Mouse (Mus musculus): ENCODE results near the gene A3galt2.

A3galt2 gene

DNA sequence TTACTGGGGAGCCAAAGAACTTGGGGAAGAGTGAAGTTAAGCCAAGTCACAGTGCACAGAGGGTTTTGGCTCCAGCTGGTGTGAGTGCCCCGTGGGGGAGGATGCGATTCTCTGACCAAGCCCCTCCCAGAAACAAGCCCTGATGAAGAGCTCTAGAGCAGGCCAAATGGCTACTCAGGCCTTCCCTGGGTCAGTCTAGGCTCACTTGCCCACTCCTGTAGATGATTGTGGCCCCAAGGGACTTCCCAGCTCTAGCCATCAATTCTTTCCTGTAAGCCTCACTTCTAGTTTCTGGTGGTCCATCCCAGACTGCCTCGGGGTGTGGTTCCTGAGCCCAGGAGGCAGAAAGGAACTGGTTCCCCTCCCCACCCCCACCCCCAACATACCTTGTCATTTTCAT is at the start of gene A3galt2:
TSS of gene A3galt2 (plus strand) at position 301 of the 400 bp plus-strand sequence.
- no peak for DNase-seq

DNA sequence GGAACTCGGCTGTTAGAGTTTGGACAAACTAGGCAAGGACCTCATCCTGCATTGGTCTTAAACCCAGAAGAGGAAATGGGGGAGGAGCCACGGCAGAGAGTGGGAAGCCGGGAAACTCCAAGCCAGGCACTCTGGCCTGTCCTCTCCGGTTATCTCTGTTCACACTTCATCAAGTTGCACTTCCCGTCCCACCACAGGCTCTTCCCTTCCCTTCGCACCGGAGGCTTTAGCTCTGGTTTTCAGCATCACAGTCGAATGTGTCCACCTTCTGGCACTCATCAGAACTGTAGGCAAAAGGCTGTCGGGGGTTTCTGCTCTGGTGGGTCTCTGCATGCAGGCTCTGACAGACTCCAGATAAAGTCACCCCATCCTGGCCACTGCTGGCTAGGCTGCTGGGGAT is 48.5 kb upstream of the A3galt2 start:
- DNase-seq: peak; percentile 41 to 49

DNA sequence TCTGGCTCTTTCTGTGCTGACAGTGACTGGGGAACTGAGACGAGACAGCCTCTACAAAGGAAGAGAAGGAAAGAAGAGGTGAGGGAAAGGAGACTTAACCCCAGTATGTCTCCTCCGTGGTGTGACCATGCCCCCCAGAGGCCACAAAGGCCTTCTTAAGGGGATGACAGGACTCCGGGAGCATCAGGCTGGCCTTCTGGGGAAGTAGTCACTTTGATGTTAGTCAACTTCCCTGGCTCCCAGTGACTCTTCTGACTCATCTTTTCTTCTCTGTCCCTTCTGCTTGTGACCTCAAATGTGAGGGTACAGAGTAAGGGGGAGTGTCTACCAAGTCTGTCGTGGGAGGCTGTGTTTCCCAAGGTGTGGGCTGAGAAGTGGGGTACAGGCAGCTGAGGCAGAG is 47.8 kb upstream of the A3galt2 start:
- DNase-seq: no peak

DNA sequence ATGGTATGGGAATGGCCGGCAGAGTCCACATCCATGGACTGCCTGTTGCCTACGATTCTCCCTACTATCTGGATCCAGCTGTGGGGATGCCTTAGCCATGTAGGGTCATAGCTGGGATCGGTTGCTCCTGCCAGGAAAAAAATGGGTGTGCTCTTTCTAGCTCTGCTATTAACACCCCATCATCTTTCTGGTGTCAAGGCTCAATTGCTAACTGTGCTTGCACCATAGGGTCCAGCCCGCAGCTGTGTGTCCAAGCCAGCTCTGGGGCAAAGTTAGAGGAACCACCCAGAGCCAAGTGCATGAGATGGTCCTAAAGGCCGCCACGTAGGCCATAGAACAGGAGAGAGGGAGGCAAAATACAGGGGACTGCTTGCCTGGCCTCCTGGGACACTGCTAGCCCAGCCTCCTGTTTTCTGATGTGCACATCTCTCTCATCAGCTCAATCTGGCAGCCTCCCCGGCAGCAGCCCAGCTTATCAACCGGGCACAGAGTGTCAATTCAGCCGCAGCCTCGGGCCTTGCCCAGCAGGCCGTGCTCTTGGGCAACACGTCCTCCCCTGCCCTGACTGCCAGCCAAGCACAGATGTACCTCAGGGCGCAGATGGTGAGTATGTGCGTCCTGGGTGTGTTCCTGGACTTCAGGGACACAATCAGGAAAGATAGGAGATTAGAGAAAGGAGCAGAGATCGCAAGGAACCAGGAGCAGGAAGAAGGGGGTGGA is 45.9 kb upstream of the A3galt2 start:
- no peak for DNase-seq

DNA sequence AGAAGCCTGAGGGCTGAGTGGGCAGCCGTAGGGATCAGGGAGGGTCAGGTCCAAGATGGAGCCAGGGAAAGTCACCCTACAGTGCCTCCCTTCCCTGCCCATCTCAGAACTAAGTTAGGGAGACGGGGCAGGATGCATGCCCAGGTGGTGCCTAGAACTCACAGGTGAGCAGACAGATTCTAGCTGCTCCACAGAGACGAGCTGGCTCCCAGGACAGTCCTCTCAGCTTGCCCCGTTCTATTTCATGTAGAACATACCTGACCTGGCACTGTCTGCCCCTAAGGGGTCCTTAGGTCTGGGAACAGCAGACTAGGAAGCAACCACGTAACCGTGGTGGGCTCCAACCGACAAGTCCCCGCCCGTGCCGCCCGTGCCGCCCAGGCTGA is 45.4 kb upstream of the A3galt2 start:
- no peak for DNase-seq

- DNase-seq: no peak
Measured at GRCm38 (mm10) chr4:128710286-128710685, 44.9 kb upstream of the A3galt2 start.

DNA sequence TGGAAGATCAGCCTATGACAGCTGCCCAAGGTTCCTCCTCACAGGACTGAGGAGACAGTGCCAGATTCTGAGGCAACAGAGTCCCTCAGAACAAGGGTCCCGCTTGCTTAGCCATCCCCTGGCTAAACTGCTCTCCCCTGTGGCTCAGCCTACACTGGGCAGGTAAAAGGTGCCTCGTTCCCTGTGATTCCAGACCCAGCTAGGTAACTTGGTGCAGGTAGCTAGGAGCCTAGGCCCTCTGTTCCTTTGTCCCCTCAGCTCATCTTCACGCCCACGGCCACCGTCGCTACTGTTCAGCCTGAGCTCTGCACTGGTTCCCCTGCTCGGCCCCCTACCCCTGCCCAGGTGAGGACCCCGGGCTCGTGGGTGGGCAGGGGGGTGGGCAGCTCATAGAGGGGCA is 44.4 kb upstream of the A3galt2 start:
- DNase-seq: no peak

- DNase-seq: peak; percentile 94
Measured at GRCm38 (mm10) chr4:128711455-128712135, 43.6 kb upstream of the A3galt2 start.

- peak in 1 of 2 experiments; percentile 30 for DNase-seq
Measured at GRCm38 (mm10) chr4:128712136-128712655, 43.0 kb upstream of the A3galt2 start.

- no peak for DNase-seq
Measured at GRCm38 (mm10) chr4:128712941-128713340, 42.2 kb upstream of the A3galt2 start.

DNA sequence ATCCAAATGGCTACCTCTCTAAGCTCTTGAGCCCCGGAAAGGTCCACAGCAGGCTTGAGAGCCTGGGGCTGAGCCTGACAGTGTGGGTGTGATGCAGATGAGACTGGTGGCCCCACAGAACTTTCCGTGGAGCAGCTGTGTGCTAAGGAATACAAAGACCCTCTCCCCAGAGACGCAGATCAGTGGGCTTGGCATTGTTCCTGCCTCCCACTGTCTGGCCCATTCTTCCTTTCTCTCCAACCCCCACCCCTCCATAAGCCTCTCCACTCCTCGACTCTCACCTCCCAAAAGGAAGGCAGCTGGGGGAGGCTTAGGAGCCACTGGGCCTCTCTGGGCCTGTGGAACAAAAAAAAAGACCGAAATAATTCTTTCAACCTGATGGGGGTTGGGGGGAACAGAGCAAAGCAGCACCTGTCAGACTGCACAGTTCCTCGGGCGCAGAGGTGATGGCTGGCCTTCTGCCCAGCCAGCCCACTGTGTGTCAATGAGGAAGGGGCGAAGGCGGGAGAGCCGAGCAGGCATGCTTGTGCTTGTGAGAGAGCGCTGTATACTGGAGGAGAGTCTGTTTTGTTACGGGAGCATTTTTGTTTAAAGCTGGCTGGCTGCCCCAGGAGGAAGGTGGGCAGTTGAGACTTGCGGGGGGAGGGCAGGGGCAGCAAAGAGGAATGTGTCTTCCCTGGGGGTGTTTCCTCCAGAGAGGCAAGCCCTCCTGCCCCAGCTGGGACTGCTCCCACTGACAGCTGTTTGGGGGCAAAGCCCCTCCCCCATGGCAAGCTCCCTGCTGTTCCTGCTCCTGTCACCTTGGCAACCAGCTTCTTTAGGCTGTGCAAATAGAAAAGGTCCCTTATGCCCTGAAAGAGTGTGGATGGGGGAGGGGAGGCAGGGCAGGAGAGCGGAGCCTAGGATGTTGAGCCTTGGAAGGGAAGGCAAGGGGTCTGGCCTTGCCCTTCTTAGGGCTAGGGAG is 39.6 kb upstream of the A3galt2 start:
- peak in 1 of 2 experiments; percentile 25 for DNase-seq

- DNase-seq: no peak
Measured at GRCm38 (mm10) chr4:128716279-128716678, 38.9 kb upstream of the A3galt2 start.

GRCm38 (mm10) chr4:128716731-128717130 is 38.4 kb upstream of the A3galt2 start:
- DNase-seq: no peak

- peak; percentile 74 to 81 for DNase-seq
Measured at GRCm38 (mm10) chr4:128720110-128720509, 35.1 kb upstream of the A3galt2 start.

GRCm38 (mm10) chr4:128721061-128721648 is 34.0 kb upstream of the A3galt2 start:
- DNase-seq: peak in 1 of 2 experiments; percentile 38

DNA sequence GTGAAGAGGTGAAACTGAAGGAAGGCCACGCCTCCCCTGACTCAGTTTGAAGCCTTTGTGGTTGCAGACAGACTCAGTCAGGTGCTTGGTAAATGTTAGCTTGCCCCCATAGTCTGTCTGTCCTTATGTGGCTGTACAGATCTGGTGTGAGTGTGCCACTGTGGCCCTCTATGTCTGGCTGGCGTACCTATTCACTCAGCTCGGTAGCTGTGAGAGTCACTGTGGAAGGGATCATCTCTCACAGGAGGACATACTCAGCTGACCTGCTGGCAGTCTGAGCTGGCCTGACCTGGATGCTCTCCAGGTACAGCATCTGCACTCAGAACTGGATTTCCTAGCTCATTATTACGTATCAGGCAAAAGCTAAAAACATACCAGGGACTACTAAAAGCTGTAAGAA is 33.4 kb upstream of the A3galt2 start:
- no peak for DNase-seq

DNA sequence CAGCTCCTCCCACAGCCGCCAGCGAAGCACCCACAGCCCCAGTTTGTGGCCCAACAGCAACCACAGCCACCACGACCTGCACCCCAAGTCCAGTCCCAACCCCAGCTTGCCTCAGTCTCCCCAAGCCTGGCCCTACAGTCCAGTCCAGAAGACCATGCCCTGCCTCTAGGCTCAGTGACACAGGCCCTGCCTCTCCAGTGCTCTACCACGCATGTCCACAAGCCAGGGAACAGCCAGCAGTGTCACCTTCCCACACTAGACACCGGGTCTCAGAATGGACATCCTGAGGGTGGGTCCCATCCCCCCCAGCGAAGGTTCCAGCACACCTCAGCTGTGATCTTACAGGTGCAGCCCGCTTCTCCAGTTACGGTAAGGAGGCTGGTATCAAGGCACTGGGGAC is 32.2 kb upstream of the A3galt2 start:
- DNase-seq: no peak

GRCm38 (mm10) chr4:128723431-128723830 is 31.7 kb upstream of the A3galt2 start:
- no peak for DNase-seq

DNA sequence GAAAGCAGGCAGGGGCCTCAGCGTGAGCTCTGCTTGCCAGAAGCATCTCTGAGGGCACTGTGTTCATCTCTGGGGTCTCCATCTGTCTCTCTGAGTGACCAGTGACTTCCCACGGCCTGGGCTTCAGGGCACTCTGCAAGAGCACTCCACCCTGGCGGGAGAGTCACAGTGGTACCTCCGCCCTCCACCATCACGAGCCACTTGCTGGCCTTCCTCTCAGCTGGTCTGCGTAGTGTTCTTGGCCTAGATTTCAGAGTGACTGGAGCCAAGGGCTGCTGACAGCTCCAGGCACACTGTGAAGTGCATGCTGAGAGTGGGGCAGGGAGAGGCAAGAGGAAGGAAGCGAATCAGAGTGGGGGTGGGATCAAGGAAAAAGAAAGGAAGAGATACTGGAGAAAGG is 31.1 kb upstream of the A3galt2 start:
- DNase-seq: peak; percentile 40 to 57

DNA sequence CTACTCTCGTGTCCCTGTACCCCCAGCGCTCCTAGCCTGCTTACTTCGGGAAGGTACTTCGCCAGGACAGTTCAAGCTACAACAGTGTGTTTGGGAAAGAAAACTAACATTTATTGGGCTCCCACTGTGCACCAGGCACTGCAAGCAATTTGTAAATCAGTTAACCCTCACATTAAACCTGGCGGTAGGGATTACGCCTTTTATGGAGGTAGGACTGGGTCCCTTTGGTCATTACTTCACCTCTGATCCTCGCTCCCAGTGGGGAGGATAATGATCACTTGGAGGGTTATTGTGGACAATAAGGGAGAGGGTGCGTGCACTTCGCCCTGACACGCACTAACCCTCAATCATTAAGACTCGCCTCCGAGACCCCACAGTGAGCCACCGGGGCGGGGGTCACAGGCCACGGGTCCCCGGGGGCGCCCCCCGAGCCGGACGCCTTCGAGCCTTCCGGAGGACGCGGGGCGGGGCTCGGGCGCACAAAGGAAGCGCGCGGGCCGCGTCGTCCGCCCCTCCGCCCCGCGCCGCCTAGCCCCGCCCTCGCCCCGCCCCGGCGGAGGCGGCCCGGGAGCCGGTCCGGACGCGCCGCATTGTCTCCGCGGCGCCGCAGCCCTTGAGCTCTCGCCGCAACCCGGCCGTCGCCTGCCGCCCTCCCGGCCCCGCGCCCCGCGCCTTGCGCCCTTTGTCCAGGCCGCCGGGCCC is 28.0 kb upstream of the A3galt2 start:
- DNase-seq: peak; percentile 83 to 95

DNA sequence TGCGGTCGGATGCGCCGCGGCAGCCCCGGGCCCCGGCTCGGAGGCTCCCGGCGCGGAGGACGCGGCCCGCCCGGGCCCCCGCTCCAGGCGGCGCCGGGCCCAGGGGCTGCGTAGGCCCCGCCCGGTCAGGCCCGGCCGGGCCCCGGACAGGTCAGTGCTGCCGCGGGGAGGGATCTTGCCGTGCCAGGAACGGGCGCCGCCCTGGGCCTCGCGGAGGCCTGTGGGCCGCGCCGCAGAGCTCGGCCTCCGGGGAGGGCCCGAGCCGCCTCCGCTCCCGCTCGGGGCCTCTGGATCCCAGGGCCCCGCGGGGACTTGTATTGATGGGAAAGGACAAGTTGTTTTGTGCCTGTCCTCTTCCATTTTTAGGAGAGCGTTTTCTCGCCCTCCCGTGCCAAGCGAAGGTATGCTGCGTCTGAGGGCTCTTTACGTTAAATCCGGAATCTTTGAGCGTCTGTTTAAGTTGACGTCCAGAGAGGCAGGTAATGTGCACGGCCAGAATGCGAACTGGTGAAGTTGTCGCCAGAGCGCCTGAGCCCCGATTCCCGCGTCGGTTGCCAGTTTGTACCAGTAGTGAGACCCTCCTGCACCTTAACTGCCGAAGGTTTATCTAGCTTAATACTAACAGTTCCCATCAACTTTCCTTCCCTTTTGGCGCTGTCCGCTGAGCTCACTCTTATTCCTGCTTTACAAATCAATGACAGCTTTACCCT is 27.3 kb upstream of the A3galt2 start:
- peak; percentile 76 to 81 for DNase-seq
